Mouse (Mus musculus) bone marrow macrophage, adult 2 months (primary cell): ENCODE results near the gene Gm10135. TPM values are rescaled to one million over a fixed set of nuclear protein-coding genes. Genes with fewer than 3 reads are reported as not detected.

ENCODE experiments used
- H3K27ac ChIP-seq: 2 replicates; pipeline ENCODE4 v1.5.1; 2012; ENCODE audit warnings: low read depth, low read length; ENCODE audit not compliant: insufficient read depth
- H3K4me1 ChIP-seq: 2 replicates; pipeline ENCODE4 v1.6.1; 2012; ENCODE audit warnings: low read length; ENCODE audit not compliant: control insufficient read depth, insufficient read depth
- H3K4me3 ChIP-seq: 2 replicates; pipeline ENCODE4 v1.5.1; 2012; ENCODE audit warnings: mild to moderate bottlenecking, low read length, moderate library complexity; ENCODE audit not compliant: insufficient read depth
- CTCF ChIP-seq: IDR thresholded peaks from 2 replicates; pipeline ENCODE4 v1.5.1; 2012; ENCODE audit warnings: low read depth, mild to moderate bottlenecking, low read length, moderate library complexity
- POLR2A ChIP-seq: IDR thresholded peaks from 2 replicates; pipeline ENCODE4 v1.6.1; 2012; ENCODE audit warnings: mild to moderate bottlenecking, low read depth, low read length, borderline replicate concordance
- polyA plus RNA-seq: library from polyadenylated mRNA; stranded (reverse); fragments of >200 nt; gene quantifications from 2 replicates; pipeline ENCODE4 v1.2.4, GENCODE M21; 2012; ENCODE audit not compliant: missing spikeins, insufficient read depth, insufficient read length

Gm10135 gene
- polyA plus RNA-seq, 1 experiment = not detected

DNA sequence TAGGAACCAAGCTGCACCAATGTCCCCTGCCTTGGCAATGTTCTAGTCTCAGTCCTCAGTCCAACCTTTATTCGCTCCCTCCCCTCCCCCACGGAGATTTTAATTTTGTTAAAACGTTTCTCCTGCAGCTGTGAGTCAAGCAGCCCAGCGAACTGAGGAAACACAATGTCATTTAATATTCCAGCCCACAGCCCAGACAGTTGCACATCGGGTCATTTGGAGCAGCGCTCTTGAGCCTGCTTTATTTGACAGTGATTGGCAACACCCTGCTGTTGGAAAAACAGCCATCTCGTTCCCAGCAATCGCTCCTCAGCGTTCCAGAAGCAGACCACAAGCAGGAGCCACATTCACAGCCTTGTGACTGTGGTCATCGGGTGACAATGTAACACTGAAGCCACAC lies 20.9 kb upstream of the Gm10135 start:
- no peaks in the 10 kb centered on the region for H3K4me1 ChIP-seq
- H3K27ac ChIP-seq = no peak overlapping the region
- H3K4me3 ChIP-seq = no peak overlapping the region
- TF ChIP-seq POLR2A (no peak), CTCF (no peak)

DNA sequence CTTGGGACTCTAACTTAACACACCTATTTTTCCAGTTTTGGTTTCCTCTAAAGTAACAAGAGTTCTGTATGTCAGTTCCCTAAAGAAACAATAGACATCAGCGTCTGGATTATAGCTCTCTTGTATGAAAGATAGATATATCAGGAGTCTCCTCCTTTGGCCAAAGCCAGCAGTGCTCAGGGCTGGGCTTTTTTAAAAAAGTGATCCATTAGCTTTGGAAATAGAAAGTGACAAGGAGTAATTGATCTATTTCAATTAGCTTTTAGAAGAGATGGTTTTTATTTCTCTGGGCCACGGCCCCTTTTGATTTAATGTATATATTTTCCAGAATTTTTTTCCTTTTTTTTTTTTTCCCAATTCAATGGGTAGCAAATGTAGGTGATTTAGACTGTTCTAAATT lies 20.4 kb upstream of the Gm10135 start:
- Histone ChIP-seq H3K4me1 (no peaks in the 10 kb centered on the region), H3K27ac (no peak overlapping the region), H3K4me3 (no peak overlapping the region)
- TF ChIP-seq POLR2A (no peak), CTCF (no peak)

DNA sequence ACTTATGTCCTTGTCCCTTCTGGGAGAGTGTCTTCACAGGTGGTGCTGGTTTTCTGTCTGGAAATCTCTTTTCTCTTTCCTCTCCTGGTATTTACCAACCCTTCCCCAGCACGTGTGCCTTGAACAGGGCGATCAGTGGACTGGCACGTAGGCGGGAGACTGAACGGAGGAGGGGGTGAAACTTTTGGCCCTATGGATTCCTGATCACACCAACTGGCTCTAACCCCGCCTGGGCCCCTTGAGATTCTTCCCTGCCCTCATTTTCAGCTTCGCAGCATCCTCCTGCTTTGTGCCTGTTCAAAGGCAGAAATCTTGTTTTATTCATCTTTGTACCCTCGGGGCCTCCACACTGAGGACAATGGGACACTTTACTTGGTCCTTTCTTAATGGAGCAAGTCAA lies 19.9 kb upstream of the Gm10135 start:
- Histone ChIP-seq H3K4me3 (no peak overlapping the region), H3K4me1 (no peaks in the 10 kb centered on the region), H3K27ac (no peak overlapping the region)
- TF ChIP-seq POLR2A (no peak), CTCF (no peak)

DNA sequence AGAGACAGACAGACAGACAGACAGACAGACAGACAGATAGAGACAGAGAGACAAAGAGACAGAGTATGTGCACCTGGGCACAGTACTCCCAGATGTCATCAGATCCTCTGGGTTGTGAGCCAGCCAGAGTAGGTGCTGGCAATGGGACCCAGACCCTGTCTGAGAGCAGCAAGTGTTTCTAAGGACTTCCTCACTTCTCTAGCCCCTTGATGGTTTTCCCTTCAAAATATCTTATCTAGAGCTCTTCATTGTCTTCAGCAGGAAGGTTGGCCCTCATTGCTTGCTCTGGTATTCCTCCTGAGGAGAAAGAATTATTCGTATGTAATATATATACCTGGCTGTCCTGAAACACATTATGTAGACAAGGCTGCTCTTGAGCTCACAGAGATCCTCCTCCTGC lies 18.0 kb upstream of the Gm10135 start:
- Histone ChIP-seq H3K4me3 (no peak overlapping the region), H3K27ac (no peak overlapping the region), H3K4me1 (no peaks in the 10 kb centered on the region)
- TF ChIP-seq POLR2A (no peak), CTCF (no peak)

DNA sequence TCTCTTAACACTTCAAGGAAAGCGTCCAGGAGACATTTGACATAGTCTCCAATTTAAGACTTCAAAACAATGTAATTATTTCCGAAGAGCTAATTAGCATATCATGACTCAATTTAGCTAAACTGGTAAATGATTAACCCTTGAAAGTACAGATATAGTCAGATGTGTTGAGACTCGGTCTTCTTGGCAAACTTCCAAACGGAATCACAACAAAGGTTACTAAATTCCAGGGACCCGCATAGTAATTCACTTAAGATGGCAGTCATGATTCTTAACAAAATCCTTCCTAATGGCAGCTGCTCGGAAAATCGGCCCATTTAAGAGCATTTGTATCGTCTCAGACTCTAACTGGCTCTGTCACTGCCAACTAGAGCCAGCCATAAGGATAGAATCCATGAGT lies 15.3 kb upstream of the Gm10135 start:
- H3K27ac ChIP-seq = no peak overlapping the region
- no peak for TF ChIP-seq CTCF
- no peak for TF ChIP-seq POLR2A
- H3K4me3 ChIP-seq = no peak overlapping the region
- no peaks in the 10 kb centered on the region for H3K4me1 ChIP-seq

DNA sequence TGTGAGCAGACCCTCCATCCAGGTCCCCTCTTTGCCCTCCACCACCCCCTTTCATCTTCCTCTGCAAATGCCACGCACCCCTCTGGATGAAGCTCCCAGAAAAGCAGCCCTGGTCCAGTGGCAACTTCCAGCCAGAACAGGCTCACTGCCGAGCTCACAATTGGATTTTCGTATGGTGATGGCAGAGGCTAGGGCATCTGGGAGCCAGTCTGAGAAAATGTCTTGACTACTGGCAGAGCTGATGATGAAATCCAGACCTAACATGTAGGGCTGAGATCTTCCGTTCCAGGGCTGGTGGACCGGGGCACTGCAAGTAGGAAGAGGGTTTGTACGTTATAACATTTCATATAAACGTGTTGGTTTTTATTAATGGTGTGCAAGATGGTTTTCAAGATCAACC lies 13.3 kb upstream of the Gm10135 start:
- H3K27ac ChIP-seq = no peak overlapping the region
- H3K4me3 ChIP-seq = no peak overlapping the region
- TF ChIP-seq CTCF (no peak), POLR2A (no peak)
- H3K4me1 ChIP-seq = no peaks in the 10 kb centered on the region

DNA sequence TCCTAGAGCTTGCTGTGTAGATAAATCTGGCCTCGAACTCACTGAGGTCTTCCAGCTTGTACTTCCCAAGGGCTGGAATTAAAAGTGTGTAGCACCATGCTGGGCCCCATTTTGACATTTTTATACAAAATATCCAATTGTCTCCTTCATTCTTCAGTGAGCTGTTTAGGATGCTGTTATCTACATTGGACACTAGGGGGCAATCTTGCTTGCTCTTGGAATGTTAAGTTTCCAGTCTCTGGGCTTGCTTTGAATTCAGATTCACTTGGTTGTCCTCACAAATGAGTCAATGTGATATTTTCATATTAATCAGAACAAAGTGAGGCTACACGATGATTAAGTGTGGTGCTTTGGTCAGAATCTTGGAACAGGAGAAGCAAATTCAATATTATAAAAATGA lies 9.6 kb upstream of the Gm10135 start:
- H3K27ac ChIP-seq = no peak overlapping the region
- no peak overlapping the region for H3K4me3 ChIP-seq
- TF ChIP-seq CTCF (no peak), POLR2A (no peak)
- H3K4me1 ChIP-seq = peaks cover 6% of the 10 kb centered on the region

DNA sequence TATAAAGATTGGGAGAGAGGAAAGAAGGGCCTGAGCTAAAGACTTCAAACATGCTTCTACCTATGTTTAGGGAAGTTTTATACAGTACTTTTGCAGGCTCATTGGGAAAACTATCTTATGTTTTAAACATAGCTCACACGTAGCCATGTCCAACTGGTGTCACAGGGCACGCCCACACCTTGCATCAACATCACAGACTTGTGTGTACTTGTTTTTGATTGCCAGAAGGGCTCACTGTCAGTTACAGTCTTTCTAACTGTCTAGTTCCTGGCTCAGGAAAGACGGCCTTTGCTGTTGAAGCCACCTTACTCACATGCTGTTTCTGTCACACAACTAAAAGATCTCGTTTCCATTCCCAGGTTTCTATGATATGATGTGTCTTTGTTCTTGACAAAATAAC lies 2.0 kb upstream of the Gm10135 start:
- Histone ChIP-seq H3K27ac (no peak overlapping the region), H3K4me1 (peaks cover 2% of the 10 kb centered on the region; the same call in 1 of the 2 replicates), H3K4me3 (no peak overlapping the region)
- TF ChIP-seq POLR2A (no peak), CTCF (no peak)

DNA sequence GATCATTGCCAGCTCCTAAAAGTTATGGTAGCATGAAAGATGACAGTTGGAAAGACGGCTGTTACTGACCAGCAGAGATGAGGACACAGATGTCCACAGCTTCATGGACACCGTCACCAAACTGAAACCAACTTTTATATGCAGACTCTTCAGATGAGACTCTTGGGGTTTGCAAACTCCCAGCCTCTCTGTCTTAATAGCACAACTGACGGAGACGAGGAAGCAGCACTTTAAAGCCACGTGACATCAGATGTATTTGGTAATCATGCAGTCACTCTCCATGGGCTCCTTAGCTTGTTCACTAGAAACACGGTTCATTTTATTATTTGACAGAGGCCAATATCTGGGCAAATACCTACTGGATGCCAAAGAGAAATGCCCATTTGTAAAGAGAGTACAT lies 1.5 kb upstream of the Gm10135 start:
- TF ChIP-seq CTCF = no peak
- no peak for TF ChIP-seq POLR2A

DNA sequence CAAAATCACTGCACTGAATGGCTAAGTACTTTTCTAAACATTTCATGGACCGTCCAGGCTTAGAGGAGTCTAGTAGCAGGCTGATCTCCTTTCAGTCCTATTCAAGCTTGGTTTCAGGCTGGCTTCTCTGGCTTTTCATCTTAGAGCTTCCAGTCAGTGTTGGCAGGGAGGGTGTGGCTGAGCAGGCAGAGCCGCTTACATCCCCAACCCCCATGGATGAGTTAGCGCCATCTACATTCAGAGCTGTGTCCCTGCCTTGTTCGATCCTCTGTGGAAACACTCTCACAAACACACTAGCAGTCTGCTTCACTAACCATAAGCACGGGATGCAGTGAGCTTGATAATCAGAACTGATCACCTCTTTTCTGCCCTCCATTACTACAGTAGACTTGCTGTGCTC lies 1.6 kb downstream of the Gm10135 start:
- H3K27ac ChIP-seq = no peak overlapping the region
- peaks cover 2% of the 10 kb centered on the region; the same call in 1 of the 2 replicates for H3K4me1 ChIP-seq
- no peak overlapping the region for H3K4me3 ChIP-seq
- TF ChIP-seq POLR2A = no peak
- TF ChIP-seq CTCF = no peak

More for the DNA sequence above, 1.5 kb upstream of the Gm10135 start:
- Histone ChIP-seq H3K4me1 (peaks cover 2% of the 10 kb centered on the region; the same call in 1 of the 2 replicates), H3K27ac (no peak overlapping the region), H3K4me3 (no peak overlapping the region)

DNA sequence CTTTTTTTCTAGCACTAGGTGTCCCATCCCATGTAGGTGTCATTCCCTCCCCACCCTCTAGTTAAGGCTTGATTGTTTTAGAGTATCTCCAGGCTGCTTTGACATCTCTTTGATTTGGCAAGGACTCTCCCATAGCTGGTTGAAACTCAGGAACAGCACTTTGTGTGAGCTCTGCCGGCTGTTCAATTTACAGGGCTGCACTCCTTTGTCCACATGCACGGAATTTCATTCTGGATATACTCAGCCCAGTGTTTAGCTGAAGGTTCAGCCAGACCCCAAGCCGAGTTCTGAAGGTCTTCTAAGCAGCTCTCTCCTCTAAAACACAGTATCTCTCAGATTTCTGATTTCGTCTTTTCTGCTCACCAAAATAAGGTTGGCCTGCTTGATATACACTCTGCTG lies 2.1 kb downstream of the Gm10135 start:
- Histone ChIP-seq H3K4me3 (no peak overlapping the region), H3K27ac (no peak overlapping the region), H3K4me1 (peaks cover 2% of the 10 kb centered on the region; the same call in 1 of the 2 replicates)
- TF ChIP-seq CTCF (no peak), POLR2A (no peak)

DNA sequence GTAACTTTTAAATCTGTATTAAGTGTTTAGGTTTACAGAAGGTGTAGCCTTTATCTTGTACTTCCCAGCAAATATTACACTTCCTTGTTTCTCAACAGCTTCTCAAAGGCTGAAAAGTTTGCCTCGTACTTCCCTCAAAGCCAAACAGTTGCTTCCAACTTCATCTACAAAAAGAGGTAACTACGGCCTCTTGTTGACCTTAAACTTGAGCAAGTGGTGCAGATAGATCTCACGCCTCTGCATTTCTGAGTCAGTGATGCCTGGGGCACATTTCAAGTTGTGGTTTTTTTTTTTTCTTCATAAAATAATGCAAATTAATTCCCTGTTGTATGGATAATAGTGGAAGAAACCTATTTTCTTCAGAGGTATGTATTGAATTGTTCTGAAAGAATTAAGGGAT lies 8.8 kb downstream of the Gm10135 start:
- Histone ChIP-seq H3K4me3 (no peak overlapping the region), H3K4me1 (0 out of 2 replicates have a peak, but pooled peaks cover 2% of the 10 kb centered on the region)
- TF ChIP-seq POLR2A (no peak), CTCF (no peak)

More for the DNA sequence above, 8.8 kb downstream of the Gm10135 start:
- H3K27ac ChIP-seq = no peak overlapping the region
